Mouse (Mus musculus): ENCODE measurements at regions not wholly inside any gene's neighbourhood (a gene's known extent, or its start where the extent isn't known, plus 50 kb on each side); places are given as distances from the start of the nearest gene placed in this dataset.

DNA sequence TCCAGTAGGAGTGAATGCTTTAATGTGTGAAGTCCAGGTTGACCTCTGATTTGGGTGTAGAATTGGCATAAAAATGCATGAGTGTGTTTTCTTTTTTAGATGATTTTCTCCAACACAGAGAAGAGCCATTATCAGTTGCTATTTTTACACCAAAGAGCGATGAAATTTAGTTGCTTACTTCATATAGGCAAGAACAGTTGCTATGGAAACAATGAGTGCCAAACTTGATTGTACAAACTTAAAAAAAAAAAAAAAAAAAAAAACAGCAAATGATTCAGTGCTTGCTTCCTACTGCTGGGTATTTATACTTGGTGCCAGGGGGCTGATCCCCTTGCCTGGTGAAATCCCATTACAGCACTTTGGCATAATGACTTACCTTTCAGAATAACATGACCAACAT is 268.0 kb downstream of the Sec23a start:
- DNase-seq (ENCODE audit: low spot score) = no peak

DNA sequence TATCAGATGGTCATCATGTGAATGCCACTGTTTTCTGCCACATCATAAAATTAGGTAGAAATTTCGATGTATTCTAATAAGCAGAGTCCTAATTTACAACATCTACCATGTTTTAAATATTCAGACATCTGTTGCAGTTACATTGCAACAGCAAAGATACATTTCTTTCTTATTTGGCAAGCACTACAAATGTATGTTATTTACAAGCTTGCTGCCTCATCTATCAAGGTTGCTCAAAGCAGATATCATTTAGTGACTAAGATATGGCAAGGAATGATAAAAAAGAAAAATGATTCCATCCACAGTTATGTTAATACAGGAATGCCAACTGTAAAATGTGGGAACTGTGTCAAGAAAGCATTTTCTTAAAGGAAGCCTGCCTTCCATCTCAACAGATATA is 283.7 kb downstream of the Sec23a start:
- DNase-seq (ENCODE audit: low spot score) = no peak

DNA sequence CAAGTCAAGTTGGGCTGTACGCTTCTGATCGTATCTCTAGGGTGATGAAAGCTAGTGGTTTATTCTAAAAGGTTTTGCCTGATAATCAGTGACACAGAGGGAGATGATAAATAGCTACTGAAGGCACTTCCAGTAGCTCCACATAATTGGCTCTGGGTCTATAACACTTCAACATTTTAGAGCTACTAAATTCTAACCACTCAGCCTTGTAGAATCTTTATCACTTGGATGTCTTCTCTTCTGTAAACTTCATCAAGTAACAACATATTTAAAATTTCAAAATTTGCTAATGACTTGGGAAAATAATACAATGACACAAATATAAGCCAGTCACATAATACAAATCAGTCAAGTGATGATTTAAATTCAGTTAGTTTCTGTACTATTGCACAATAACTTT is 284.3 kb downstream of the Sec23a start:
- no peak for DNase-seq (ENCODE audit: low spot score)

DNA sequence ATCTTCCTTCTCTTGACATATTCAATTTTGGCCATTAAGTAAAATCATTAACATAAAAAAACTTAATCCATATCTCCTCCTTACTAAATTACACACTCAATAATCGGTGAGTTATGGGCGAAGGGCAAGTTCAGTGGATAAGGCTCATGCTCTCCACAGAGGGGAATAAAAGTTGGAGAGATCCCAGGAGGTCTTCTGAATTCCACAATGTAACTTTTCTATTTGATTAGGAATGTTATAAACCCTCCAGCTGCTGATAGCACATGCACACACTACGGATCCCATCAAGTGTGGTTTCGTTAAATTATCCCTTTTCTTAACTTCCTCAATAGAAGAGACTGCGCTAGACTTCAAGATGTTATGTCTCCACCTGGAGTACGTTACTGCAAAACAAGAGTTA is 293.9 kb downstream of the Sec23a start:
- no peak for DNase-seq (ENCODE audit: low spot score)

DNA sequence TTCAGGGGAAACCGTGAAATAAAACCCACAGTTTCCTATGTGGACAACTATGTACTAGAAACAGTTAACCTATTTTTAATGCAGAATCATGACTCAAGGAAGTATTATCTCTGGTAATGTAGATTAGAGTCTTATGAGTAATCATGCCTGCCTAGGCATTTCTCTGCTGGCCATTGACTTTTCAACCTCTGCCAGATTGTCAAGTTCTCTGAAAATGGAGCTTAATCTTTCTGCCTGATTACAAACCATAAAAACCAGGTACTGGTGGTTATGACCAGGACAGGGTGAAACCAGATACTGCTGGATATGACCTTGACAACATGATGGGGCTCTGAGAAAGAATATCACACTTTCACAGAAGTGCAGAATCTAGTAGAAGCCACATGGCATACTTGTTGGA is 297.6 kb downstream of the Sec23a start:
- no peak for DNase-seq (ENCODE audit: low spot score)

DNA sequence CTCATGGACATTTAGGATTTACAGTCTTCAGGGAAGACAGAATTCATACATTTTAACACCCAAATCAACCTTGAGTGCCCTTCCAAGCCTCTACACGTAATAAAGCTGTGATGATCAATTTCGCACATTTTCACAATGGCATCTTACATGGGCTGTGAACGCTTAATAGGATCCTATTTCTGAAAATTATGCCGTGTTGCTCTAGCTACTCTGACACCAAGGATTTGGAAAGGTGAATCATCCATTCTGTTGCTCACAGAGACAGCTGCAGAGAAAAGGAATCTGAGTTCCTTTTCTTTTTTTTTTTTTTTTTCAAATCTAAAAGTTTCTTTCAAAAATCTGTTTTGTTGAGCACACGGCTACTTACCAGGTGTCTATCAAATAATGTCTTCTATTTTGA is 316.1 kb downstream of the Sec23a start:
- DNase-seq (ENCODE audit: low spot score) = no peak

DNA sequence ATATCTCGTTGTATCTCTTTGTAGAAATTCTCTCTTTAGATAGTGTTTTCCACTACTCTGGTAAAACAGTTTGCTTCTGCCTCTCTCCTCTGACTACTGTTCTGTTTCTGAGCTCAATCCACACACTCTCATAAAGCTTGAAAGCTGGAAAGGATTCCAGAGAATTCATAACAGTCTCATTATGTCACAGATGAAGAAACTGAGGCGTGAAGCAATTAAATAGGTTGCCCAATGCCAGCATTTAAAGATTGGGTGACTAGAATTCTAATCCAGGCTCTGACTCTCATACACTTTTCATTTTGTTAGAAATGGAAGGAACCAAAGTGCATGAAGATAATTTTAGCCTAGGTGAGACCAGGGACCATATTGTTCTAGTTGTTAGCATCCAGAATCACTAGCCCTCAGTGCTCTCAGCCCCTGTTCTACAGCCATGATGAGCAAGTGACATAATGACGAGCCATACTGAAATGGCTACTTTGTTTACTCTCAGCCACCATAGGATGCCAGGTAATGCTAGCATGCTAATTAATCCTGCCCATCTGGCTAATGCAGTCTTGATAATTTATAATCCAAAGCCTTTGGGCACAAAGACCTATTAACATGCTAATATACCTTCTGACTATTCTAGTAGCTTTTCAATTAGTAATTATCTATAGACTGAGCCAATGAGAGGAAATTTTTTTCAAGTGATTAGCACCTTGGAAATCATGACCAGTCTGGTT is 341.7 kb downstream of the Sec23a start:
- no peak for DNase-seq (ENCODE audit: low spot score)

DNA sequence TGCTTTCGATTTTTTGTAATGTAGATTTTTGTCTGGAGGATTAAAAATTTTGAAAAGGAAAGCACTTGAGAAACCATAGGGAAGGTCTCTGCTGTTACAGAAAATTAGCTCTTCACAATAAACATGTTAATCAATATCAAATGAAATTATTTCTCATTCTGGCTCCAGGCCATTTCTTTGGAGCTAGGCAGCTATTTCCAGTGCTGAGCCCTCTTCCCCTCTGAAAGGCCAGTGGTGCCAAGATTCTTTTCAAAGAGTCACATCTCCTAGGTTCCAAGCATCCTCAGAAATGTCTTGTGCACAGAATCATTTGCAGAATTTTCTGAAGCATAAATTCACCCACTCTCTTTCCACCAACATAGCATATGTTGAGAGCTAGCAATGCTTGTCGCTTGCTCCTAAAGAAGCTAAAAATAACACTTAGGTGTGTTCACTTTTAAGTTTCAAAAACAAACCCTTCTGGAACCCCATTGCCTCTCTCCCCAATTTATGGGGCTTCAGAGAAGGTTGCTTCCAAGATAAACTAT is 357.2 kb downstream of the Sec23a start:
- DNase-seq (ENCODE audit: low spot score) = no peak

DNA sequence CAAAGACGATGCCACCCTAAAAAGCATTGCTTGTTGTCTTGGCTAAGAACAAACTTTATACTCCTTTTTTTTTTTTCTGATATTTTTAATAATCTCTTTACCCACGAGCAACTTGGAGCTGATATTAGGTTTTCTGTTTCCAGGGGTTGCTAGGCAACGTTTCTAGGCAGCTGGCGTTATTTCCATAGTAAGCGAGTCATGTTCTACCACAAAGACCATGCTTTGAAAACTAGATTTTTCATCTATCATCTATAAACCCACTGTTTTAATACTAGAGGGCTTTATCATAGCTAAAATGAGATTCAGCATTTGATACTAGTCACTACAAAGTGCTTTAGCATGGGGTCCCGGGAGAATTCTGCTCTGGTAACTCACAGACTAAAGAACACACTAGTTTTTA is 358.1 kb downstream of the Sec23a start:
- DNase-seq (ENCODE audit: low spot score) = no peak

DNA sequence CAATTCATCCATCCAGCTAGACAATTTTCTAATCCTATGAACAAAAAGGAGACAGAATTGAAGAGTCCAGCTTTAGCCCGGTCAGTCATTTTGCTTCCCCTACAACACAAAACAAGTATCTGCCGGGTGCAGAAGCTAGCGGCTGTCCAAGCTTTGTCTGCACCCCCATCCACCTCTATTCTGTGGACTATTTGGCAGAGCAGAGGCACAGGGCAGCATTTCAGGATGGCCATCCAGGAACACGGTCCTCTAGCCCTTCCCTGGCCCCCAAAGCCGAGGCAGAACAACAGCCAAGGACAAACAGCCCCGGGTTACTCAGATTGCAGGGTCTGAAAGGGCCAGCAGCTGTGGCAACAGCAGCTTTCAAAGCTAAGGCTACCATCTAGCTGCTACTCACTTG is 358.6 kb downstream of the Sec23a start:
- DNase-seq (ENCODE audit: low spot score) = no peak

DNA sequence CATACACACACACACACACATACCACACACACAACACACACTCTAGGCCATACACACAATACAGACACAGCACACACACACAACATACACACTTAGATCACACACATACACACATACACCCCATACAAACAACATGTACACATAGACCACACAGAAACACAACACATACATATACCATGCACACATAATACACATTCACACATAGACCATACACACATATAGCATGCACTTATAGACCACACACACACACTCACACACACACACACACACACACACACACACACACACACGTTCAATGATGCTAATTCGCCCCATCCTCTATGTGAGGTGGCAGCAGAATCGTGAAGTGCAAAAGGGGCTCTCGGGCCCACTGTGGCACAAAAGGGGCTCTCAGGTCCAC is 359.1 kb downstream of the Sec23a start:
- no peak for DNase-seq (ENCODE audit: low spot score)

DNA sequence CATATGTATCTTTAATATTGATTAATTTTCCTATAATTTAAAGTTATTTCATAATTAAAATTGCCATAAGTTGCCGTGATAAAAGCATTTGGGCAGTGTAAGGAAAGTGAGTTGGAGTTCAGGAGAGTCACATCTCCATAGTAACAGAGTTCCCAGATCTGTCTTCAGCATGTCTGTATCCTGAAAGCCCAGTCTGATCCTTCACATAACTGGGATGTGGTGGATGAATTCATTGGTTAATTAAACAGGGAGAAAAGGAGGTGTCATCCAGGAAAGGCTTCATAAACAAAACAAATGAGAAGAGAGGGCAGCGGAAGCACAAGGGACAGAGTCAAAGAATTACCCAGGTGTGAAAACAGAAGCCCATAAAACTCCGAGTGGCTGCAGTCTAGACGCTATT is 363.5 kb downstream of the Sec23a start:
- DNase-seq (ENCODE audit: low spot score) = no peak

DNA sequence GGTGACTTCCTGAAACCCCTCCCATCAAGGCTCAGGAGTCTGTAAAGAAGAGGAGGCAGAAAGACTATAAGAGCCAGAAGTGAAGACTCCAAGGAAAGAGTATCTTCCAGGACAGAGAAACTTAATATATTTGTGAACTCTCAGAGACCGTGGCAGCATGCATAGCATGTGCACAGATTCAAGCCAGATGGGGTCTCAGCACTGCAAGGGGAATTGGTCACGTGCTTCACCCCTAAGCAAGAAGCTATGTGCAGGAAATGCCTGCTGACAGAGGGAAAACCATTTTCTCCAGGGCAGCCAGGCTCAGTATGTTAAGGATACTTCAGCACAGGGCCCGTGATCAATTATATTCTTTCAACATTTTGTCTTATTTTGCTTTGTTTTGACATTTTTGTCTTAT is 368.0 kb downstream of the Sec23a start:
- peak; percentile 55 for DNase-seq (ENCODE audit: low spot score)

DNA sequence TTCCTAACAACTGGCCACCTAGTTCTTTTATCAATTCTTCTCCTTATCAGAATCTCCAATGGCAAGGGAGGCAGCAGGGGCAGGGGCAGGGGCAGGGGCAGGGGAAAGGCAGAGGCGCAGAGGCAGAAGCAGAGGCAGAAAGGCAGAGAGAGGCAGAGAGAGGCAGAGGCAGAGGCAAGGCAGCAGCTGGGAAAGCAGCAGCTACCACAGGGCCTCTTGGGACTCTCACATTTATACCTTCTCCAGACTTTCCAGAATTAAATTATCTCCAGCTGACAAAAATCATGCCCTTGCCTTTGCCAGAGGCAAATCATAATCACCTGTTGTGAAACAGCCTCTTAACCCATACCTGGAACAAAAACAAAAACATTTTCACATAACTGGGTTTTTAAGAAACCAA is 370.4 kb upstream of the Clec14a start:
- DNase-seq (ENCODE audit: low spot score) = no peak

DNA sequence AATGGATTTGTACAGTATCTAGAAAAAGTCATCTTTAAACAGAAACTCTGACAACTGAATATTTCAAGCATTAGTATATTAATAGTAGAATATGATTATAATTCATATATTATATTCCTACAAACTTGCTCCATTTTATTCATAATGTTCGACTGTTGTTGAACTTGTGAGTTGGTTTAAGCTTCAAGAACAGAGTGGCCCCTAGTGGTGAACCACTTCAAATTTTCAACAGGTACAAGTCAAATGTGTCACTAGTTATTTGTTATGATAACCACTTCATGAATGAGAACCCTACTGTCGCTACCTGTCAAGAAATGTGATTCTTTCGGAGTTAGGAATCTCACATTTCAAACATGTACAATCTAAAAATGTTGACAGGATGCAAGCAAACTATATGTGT is 369.2 kb upstream of the Clec14a start:
- peak; percentile 7 for DNase-seq (ENCODE audit: low spot score)

DNA sequence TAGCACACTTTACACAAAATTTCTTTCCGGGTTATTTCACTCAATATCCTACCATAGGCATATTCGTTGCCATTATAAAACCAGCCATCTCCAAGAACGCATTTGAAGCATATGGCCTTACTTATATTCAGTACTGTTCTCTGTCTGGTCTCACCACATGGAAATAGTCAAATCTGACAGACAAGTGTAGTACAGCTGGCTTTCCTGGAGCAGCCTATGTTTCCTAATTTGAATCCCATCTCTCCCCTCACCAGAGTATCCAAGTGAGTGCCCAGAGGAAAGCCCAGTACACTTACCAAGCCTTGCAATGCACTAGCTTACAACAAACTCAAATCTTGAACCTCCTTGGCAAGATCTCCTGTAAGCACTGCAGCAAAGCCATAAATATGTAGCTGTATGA is 363.4 kb upstream of the Clec14a start:
- no peak for DNase-seq (ENCODE audit: low spot score)

DNA sequence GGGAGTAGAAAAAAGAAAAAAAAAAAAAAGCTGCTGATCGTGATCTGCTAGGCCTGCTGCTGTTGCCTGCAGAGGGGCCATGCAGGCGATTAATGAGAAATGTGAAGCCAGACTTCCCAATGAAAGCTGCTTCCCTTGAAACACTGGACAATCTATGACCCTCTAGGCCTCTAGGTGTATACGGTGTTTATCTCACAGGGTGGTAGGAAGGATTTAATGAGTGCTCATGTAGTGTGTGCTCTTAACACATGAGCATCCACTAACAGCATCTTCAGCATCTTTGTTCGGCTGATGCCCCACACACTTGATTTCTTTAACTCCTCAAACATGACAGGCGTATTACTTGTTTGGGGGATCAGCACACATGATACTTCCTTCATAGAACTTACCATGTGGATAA is 359.7 kb upstream of the Clec14a start:
- DNase-seq (ENCODE audit: low spot score) = no peak

DNA sequence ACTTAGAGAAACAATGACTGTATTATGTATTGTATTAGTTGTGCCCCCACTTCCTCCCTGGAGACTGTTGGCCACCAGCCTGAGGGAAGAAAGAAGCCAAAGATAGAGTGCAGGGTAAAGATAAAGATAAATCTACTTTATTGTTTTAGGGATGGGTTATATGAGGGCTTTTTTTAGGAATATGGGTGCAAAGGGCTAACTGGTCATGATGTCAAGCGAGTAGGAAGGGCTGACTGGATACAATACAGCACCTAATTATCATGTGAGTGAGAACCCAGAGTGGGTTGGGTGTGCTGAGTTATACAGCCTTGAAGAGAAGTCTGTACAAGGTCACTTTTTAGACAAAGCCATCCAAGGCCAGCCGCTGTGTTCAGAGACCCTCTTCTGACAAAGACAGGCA is 356.1 kb upstream of the Clec14a start:
- DNase-seq (ENCODE audit: low spot score) = no peak

DNA sequence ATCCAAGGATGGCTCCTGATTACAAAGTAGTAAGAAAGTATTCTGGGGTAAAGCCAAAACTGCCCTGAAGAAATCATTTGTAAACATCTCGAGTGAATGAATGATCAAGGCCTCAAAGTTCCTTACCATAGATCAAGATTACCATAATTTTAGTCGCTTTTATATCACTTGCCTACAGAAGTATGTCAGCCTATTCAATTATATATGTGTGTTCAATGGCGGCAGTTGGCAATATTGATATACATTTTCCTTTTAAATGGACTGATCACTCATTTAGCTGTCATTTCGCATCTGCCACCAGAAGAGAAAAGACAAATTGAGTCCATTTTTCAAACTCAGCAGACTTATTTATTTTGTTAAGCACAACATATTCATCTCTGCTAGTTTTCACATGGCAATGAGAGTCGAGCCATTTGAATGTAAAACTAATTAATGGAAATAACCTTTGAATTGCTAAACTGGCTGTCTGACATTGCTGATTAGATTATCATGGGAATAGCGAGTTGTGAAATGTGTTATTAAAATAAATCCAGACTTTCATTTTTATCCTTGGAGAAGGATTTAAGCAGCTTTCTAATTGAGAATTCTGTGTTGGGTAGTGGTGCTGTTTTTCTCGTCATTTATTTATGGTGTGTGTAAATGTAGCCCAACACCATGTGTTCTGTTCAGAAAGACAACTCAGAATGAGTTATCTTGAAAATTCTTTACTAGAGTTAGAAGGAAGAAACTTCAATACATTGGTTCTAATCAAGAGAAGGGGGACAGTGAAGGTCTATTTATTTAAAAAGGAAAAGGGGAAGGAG is 350.6 kb upstream of the Clec14a start:
- no peak for DNase-seq (ENCODE audit: low spot score)

DNA sequence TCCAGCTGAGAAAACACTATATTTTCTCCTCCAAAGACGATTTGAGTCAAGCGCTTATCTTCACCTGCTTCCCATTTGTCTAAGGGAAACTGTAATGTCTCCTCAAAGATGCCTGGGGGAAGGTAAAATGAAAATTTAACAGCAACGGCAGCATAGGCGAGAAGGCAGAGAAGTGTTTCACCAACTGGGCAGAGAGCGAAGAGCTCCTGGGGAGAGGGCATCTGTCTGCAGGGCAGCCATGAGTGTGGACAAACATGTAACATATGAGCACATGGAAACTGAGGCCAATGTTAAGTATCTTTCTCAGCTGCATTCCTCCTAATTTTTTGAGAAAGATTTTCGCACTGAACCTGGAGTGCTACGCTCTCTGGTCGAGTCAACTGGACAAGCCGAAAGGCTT is 325.7 kb upstream of the Clec14a start:
- DNase-seq (ENCODE audit: low spot score) = no peak

DNA sequence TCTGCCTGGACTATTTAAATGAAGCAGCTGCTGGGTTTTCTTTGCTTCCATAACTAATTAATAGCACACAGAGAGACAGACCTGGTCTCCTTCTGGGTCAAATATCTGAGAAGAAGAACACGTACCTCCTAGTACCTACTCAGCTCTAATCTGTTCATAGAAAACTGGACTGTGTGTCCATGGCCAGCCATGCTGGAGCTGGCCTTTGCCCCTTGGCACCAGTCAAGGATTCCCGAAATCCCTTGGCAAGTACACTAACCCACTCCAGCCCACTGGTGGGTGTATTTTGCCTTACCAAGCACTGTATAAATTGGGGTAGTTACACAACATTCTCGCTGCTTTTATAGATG is 322.4 kb upstream of the Clec14a start:
- DNase-seq (ENCODE audit: low spot score) = no peak

DNA sequence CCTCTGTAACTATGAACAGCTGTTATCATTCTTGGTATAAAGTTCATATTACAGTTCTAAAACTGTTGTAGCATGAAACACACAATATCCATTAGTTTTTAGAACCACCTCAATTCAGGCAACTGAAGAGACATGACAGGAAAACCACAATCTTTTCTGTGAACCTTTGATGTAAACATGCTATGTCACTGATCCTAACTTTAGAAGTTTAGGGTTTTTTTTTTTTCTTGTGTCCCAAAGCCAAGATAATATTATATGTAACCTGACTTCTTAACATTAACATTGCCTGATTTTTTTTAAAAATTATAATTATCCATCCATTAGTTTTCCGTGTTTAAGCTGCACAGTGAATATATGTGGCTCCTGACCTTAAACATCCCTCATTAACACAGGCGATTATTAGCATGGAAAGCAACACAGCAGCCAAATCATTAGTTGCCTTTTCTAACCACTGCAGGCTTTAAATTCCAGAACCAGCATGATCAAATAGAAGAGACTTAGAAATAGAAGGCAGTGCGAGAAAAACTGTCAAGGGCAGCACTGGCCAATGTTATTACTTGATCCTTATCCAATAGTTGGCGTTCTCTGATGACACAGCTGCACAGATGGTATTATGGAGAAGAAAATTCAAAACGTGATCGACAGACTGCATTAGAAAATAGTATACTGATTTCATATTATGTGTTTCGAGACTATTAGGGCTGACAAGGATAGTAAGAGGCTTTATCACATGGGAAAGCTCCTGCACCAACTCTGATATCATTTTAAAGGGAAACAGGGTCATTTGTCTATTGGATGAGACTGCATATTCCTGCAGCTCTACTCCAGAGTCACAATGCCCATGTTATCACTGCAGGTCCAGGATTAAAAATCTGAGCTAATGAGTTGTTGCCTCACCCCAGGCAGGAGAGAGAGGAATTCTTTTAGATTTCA is 321.7 kb upstream of the Clec14a start:
- no peak for DNase-seq (ENCODE audit: low spot score)

All from embryo, embryonic 10 days (tissue).